ENCODE assay signal across 8 mouse cellular contexts in genomic region chr19:10602247-10602769, GRCm38 (mm10). TPM values are rescaled to one million over a fixed set of nuclear protein-coding genes. Genes with fewer than 3 reads are reported as not detected.
DNase-seq lines count a peak whose midpoint lies in the region; ATAC-seq and TF ChIP-seq lines count a peak whose summit lies in the region.

No protein-coding gene starts in this region.

- H3K4me3 ChIP-seq in kidney, adult 2 months (ENCODE audit: insufficient read depth, low read depth, low read length), result peak overlapping the region; percentile 44
- H3K4me3 ChIP-seq in ES-E14 (ENCODE audit: insufficient read depth in 1 of 2, low read depth in 1 of 2, low read length in 2 of 2, poor library complexity in 1 of 2, severe bottlenecking in 1 of 2) (peak overlapping the region; percentile 28 to 41; a peak in 3 of 4 replicates), macrophage (ENCODE audit: inconsistent target) (no peak overlapping the region)
- peak overlapping the region; percentile 35 for H3K4me3 ChIP-seq in forebrain, embryonic 16.5 days (replicated peaks; ENCODE audit: low read length)

- H3K79me2 ChIP-seq in macrophage (ENCODE audit: inconsistent target), result peaks cover 19% of the 10 kb centered on the region

- H3K27ac ChIP-seq in kidney, adult 2 months (ENCODE audit: insufficient read depth, low read depth, low read length), result peak overlapping the region; percentile 52
- peak overlapping the region; percentile 17; the same call in 1 of the 2 replicates for H3K27ac ChIP-seq in ES-E14 (ENCODE audit: insufficient read depth, low read depth, low read length, poor library complexity, severe bottlenecking)
- peak overlapping the region; percentile 87 for H3K27ac ChIP-seq in forebrain, embryonic 16.5 days (ENCODE audit: low read length)
- H3K27ac ChIP-seq in macrophage, result peak overlapping the region; percentile 74

- no peaks in the 10 kb centered on the region for H3K9me3 ChIP-seq in ES-E14 (ENCODE audit: control insufficient read depth, insufficient read depth, low read depth, low read length)
- H3K9me3 ChIP-seq in forebrain, embryonic 16.5 days (ENCODE audit: control insufficient read depth, low read length), result no peaks in the 10 kb centered on the region

- in situ Hi-C loops in ES-E14 (cut with MboI; ENCODE audit: low sequenced_read_pairs in 2 of 2, unreplicated experiment in 2 of 2), result loop anchor here in 1 of 2 experiments (25.0 kb wide), 3 partner anchors 715 to 1690 kb away; partner anchors contain the start of genes B3gat3 and Incenp

- DNase-seq in kidney, adult 2 months, result no peak
- no peak for DNase-seq in kidney, postnatal 36 days
- no peak for DNase-seq in ES-E14 (ENCODE audit: low read depth, low spot score)
- no peak for DNase-seq in spleen, adult 18-20 months
- no peak for DNase-seq in gastrocnemius, adult 8-10 months (ENCODE audit: low spot score in 2 of 2)
- no peak for DNase-seq in left cerebral cortex, adult 9 months (ENCODE audit: low spot score in 2 of 2)

- H3K4me1 ChIP-seq in kidney, adult 2 months (ENCODE audit: control insufficient read depth, insufficient read depth, low read length), result peaks cover 13% of the 10 kb centered on the region; the same call in 1 of the 2 replicates
- peaks cover 11 to 16% of the 10 kb centered on the region in 2 experiments for H3K4me1 ChIP-seq in ES-E14 (ENCODE audit: control insufficient read depth in 2 of 2, insufficient read depth in 2 of 2, low read length in 2 of 2, poor library complexity in 1 of 2)
- peaks cover 32% of the 10 kb centered on the region for H3K4me1 ChIP-seq in forebrain, embryonic 16.5 days (replicated peaks; ENCODE audit: control insufficient read depth, insufficient read depth, low read length)

- no peaks in the 10 kb centered on the region for H3K36me3 ChIP-seq in kidney, adult 2 months (ENCODE audit: control insufficient read depth, insufficient read depth, low read length)
- H3K36me3 ChIP-seq in ES-E14 (ENCODE audit: control insufficient read depth, insufficient read depth, low read length, poor library complexity, severe bottlenecking) (peaks cover 3% of the 10 kb centered on the region), macrophage (ENCODE audit: inconsistent target) (no peaks in the 10 kb centered on the region)
- H3K36me3 ChIP-seq in forebrain, embryonic 16.5 days (ENCODE audit: control insufficient read depth, insufficient read depth), result no peaks in the 10 kb centered on the region

- WGBS in kidney, adult 2 months, result 6% methylated on average over 6 of the region's 6 CpGs
- 2% methylated on average over 6 of the region's 6 CpGs for WGBS in forebrain, embryonic 16.5 days
- WGBS in macrophage (ENCODE audit: missing documents), result 30% methylated on average over 6 of the region's 6 CpGs

- H3K27me3 ChIP-seq in kidney, adult 2 months (replicated peaks; ENCODE audit: control insufficient read depth, insufficient read depth, low read length), result no peaks in the 10 kb centered on the region
- no peaks in the 10 kb centered on the region for H3K27me3 ChIP-seq in forebrain, embryonic 16.5 days (replicated peaks; ENCODE audit: control insufficient read depth, insufficient read depth, low read length)

- TF ChIP-seq CTCF in kidney, adult 2 months (conservative IDR thresholded peaks at IDR 0.05; ENCODE audit: insufficient read depth, insufficient read length, low read depth, low read length), result no peak

- H3K9ac ChIP-seq in ES-E14 (ENCODE audit: insufficient read depth, low read depth, low read length, poor library complexity, severe bottlenecking), result peak overlapping the region; percentile 67; the same call in 1 of the 2 replicates
- peak overlapping the region; percentile 60 for H3K9ac ChIP-seq in forebrain, embryonic 16.5 days (replicated peaks; ENCODE audit: low read depth, low read length)

- TF ChIP-seq POLR2A in kidney, adult 2 months (IDR thresholded peaks at IDR 0.05; ENCODE audit: low read depth, low read length), result no peak

- ATAC-seq in forebrain, embryonic 16.5 days, result peak; percentile 9

- H3K4me2 ChIP-seq in forebrain, embryonic 16.5 days (ENCODE audit: low read length), result peak overlapping the region; percentile 51

TF ChIP-seq in ES-E14, 5 proteins besides CTCF, POLR2A, EP300 and RAD21:
- TF ChIP-seq ZC3H11A (IDR thresholded peaks at IDR 0.05; ENCODE audit: borderline replicate concordance, low read depth, low read length) (no peak), MAFK (IDR thresholded peaks at IDR 0.05; ENCODE audit: insufficient read depth, low read depth, low read length) (no peak), HCFC1 (IDR thresholded peaks at IDR 0.05; ENCODE audit: borderline replicate concordance, insufficient read depth, low read length) (no peak), ZNF384 (IDR thresholded peaks at IDR 0.05; ENCODE audit: low read depth, low read length) (no peak), CHD2 (IDR thresholded peaks at IDR 0.05; ENCODE audit: low read depth, low read length) (no peak)

RNA-seq across cellular contexts. Expression of gene Ddb1, which starts 2.8 kb away (rescaled TPM):
- polyA plus RNA-seq in kidney, adult 2 months (2012; rRNA removed), result 123 and 127 TPM in 2 replicates
- 584 and 635 TPM in 2 replicates for total RNA-seq in ES-E14 (2012; rRNA removed)
- polyA plus RNA-seq in forebrain, embryonic 16.5 days (2015; fragmentation: Nextera tagmentation; extraction: Ambion mirVana), result 277 and 292 TPM in 2 replicates
- total RNA-seq in macrophage (2018; cell fraction: chromatin; rRNA removed), result 100 to 1,000 TPM; 111 to 381 (median 212) TPM
- 100 to 1,000 TPM in 12 of 26 experiments, 10 to 100 TPM in 14; 50.7 to 142 (median 90.8) TPM for total RNA-seq in macrophage (2018; cell fraction: cytosol; rRNA removed)
- total RNA-seq in macrophage (2018; cell fraction: nucleus; rRNA removed), result 100 to 1,000 TPM in 16 of 26 experiments, 10 to 100 TPM in 10; 64.1 to 207 (median 106) TPM
- polyA plus RNA-seq in macrophage (2018), result 113 to 146 TPM (median 129 TPM) in 3 replicates
- total RNA-seq in gastrocnemius, adult 8-10 months (2022), result 100 to 1,000 TPM; 116 to 144 (median 125) TPM

RNA-seq across cellular contexts. Expression of gene Tkfc, which starts 3.1 kb away (rescaled TPM):
- 308 and 311 TPM in 2 replicates for polyA plus RNA-seq in kidney, adult 2 months (2012; rRNA removed)
- 12.2 and 14.4 TPM in 2 replicates for total RNA-seq in ES-E14 (2012; rRNA removed)
- 24.9 and 27.1 TPM in 2 replicates for polyA plus RNA-seq in forebrain, embryonic 16.5 days (2015; fragmentation: Nextera tagmentation; extraction: Ambion mirVana)
- 1 to 10 TPM; 1.0 to 9.7 (median 4.6) TPM for total RNA-seq in macrophage (2018; cell fraction: chromatin; rRNA removed)
- 10 to 100 TPM in 1 of 26 experiments, 1 to 10 TPM in 25; 5.2 to 12.4 (median 7.2) TPM for total RNA-seq in macrophage (2018; cell fraction: cytosol; rRNA removed)
- 10 to 100 TPM in 1 of 26 experiments, 1 to 10 TPM in 25; 3.4 to 11.3 (median 5.2) TPM for total RNA-seq in macrophage (2018; cell fraction: nucleus; rRNA removed)
- polyA plus RNA-seq in macrophage (2018), result 5.9 to 8.3 TPM (median 7.5 TPM) in 3 replicates
- 1 to 10 TPM; 3.5 to 4.5 (median 3.6) TPM for total RNA-seq in gastrocnemius, adult 8-10 months (2022)

RNA-seq across cellular contexts. Expression of gene Tmem138, which starts 25.1 kb away (rescaled TPM):
- polyA plus RNA-seq in kidney, adult 2 months (2012; rRNA removed), result 11.7 and 12.7 TPM in 2 replicates
- 22.4 and 29.8 TPM in 2 replicates for total RNA-seq in ES-E14 (2012; rRNA removed)
- polyA plus RNA-seq in forebrain, embryonic 16.5 days (2015; fragmentation: Nextera tagmentation; extraction: Ambion mirVana), result 33.9 and 37.5 TPM in 2 replicates
- 10 to 100 TPM in 1 of 26 experiments, 1 to 10 TPM in 25; 1.0 to 10.7 (median 3.8) TPM for total RNA-seq in macrophage (2018; cell fraction: chromatin; rRNA removed)
- total RNA-seq in macrophage (2018; cell fraction: cytosol; rRNA removed), result 1 to 10 TPM; 2.4 to 7.7 (median 5.4) TPM
- total RNA-seq in macrophage (2018; cell fraction: nucleus; rRNA removed), result 1 to 10 TPM; 1.3 to 9.2 (median 5.3) TPM
- 3.3 to 5.6 TPM (median 3.4 TPM) in 3 replicates for polyA plus RNA-seq in macrophage (2018)
- total RNA-seq in gastrocnemius, adult 8-10 months (2022), result 1 to 10 TPM in 2 of 4 experiments, under 1 TPM in 2; 0.80 to 1.7 (median 1.1) TPM

RNA-seq across cellular contexts. Expression of gene Cyb561a3, which starts 25.3 kb away (rescaled TPM):
- 40.7 and 44.1 TPM in 2 replicates for polyA plus RNA-seq in kidney, adult 2 months (2012; rRNA removed)
- total RNA-seq in ES-E14 (2012; rRNA removed), result 12.9 and 14.9 TPM in 2 replicates
- 21.0 and 22.6 TPM in 2 replicates for polyA plus RNA-seq in forebrain, embryonic 16.5 days (2015; fragmentation: Nextera tagmentation; extraction: Ambion mirVana)
- total RNA-seq in macrophage (2018; cell fraction: chromatin; rRNA removed), result 10 to 100 TPM in 22 of 26 experiments, 1 to 10 TPM in 4; 7.4 to 39.2 (median 21.8) TPM
- total RNA-seq in macrophage (2018; cell fraction: cytosol; rRNA removed), result 10 to 100 TPM; 21.6 to 39.8 (median 31.1) TPM
- total RNA-seq in macrophage (2018; cell fraction: nucleus; rRNA removed), result 10 to 100 TPM; 14.6 to 72.8 (median 48.9) TPM
- polyA plus RNA-seq in macrophage (2018), result 12.4 to 32.0 TPM (median 13.9 TPM) in 3 replicates
- 1 to 10 TPM; 7.6 to 8.3 (median 7.8) TPM for total RNA-seq in gastrocnemius, adult 8-10 months (2022)

RNA-seq across cellular contexts. Expression of gene Vwce, which starts 31.7 kb away (rescaled TPM):
- polyA plus RNA-seq in kidney, adult 2 months (2012; rRNA removed), result 15.3 and 17.3 TPM in 2 replicates
- total RNA-seq in ES-E14 (2012; rRNA removed), result 0.49 and 0.63 TPM in 2 replicates
- polyA plus RNA-seq in forebrain, embryonic 16.5 days (2015; fragmentation: Nextera tagmentation; extraction: Ambion mirVana), result 0.30 and 0.81 TPM in 2 replicates
- total RNA-seq in macrophage (2018; cell fraction: chromatin; rRNA removed), result under 1 TPM in 2 of 26 experiments, not detected in 24; 0.29 to 0.93 TPM
- not detected for total RNA-seq in macrophage (2018; cell fraction: cytosol; rRNA removed)
- total RNA-seq in macrophage (2018; cell fraction: nucleus; rRNA removed), result not detected
- not detected in 3 replicates for polyA plus RNA-seq in macrophage (2018)
- not detected for total RNA-seq in gastrocnemius, adult 8-10 months (2022)

Comparison
In these comparisons a context has a peak if more than half of its experiments do, and no peak if none do; other contexts are left out.
1. H3K27ac ChIP-seq: peak in every context shown above with its lines; median percentile 87 in forebrain, embryonic 16.5 days; 74 in macrophage; 52 in kidney, adult 2 months; 17 in ES-E14.
2. RNA of gene Tkfc, which starts 3.1 kb away (polyA plus RNA-seq): 308 to 311 TPM in kidney, adult 2 months; 24.9 to 27.1 TPM in forebrain, embryonic 16.5 days and 5.9 to 8.3 TPM in macrophage; every median in the first group is over 10 times any median in the second.